12 mouse cellular contexts compared by ENCODE assay signal in the genomic region with DNA sequence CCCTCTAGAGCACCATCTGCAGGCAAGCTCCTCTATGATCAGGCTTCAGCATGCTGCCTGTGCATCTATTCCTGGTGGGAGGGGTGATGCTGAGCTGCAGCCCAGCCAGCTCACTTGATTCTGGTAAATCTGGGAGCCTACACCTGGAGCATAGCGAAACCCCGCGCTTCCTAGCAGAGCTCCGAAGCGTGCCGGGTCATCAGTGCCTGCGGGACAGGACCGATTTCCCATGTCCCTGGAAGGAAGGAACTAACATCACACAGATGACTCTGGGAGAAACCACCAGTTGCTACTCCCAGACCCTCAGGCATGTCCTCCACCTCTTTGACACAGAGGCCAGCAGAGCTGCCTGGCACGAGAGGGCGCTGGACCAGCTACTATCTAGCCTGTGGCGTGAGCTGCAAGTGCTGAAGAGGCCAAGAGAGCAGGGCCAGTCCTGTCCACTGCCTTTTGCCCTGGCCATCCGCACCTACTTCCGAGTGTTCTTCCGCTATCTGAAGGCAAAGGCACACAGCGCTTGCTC. TPM values are rescaled to one million over a fixed set of nuclear protein-coding genes. Genes with fewer than 3 reads are reported as not detected.
A peak's percentile ranks its signal among the peaks of the same experiment; 100 is the strongest.
DNase-seq lines count a peak whose midpoint lies in the region; TF ChIP-seq lines count a peak whose summit lies in the region.
"Not testable (repeated sequence)": the region's sequence is repeated elsewhere in the genome, so short reads cannot be mapped to it uniquely, and the experiment has no call there.
"Had no signal": no experiment of that assay in that cellular context is flagged by ENCODE, and none has a peak within 500 bp of the region (broad histone marks: within the 10 kb centered on the region; RNA-seq: fewer than 3 reads in every experiment).

TSS of gene Gm13271 (plus strand) at position 51 of the 523 bp plus-strand sequence.

- not testable (repeated sequence) for H3K4me2 ChIP-seq in CH12.LX (ENCODE audit: insufficient read depth, low read depth, poor library complexity, severe bottlenecking)

- not testable (repeated sequence) for H3K4me3 ChIP-seq in CH12.LX (replicated peaks in 1 of 3; ENCODE audit: low read depth in 2 of 3, low read length in 2 of 3, poor library complexity in 1 of 3); lung, adult 2 months (replicated peaks; ENCODE audit: extremely low read depth, low read depth, low read length)

- in situ Hi-C loops in CH12.LX (cut with MboI; ENCODE audit: low pct_ligation_motif_present, low pct_unique_long_range_greater_than_20kb, low sequenced_read_pairs) = not testable (repeated sequence)

- not testable (repeated sequence) for TF ChIP-seq POLR2A in CH12.LX (IDR thresholded peaks at IDR 0.05; ENCODE audit: low read depth, low read length); lung, adult 2 months (IDR thresholded peaks at IDR 0.05; ENCODE audit: borderline replicate concordance, extremely low read depth, low read depth, low read length)

- H3K79me2 ChIP-seq in CH12.LX (replicated peaks; ENCODE audit: control insufficient read depth, extremely low read depth, insufficient read depth, poor library complexity, severe bottlenecking) = not testable (repeated sequence)

- 75% methylated on average over 15 of the region's 15 CpGs for WGBS in lung, adult 2 months

- H3K36me3 ChIP-seq in CH12.LX (replicated peaks in 1 of 2; ENCODE audit: control insufficient read depth in 1 of 2, insufficient read depth in 1 of 2, low read length in 1 of 2) = not testable (repeated sequence)

- dilution Hi-C loops in CH12.LX (cut with MboI; ENCODE audit: extremely low pct_ligation_motif_present, extremely low pct_unique_long_range_greater_than_20kb, low sequenced_read_pairs) = not testable (repeated sequence)

- TF ChIP-seq RAD21 in CH12.LX (IDR thresholded peaks at IDR 0.05; ENCODE audit: low read depth, low read length) = not testable (repeated sequence)

- not testable (repeated sequence) for DNase-seq in CH12.LX (ENCODE audit: extremely low read depth)
- DNase-seq in cerebellum, adult 9-11 months = peak; percentile 92
- peak; percentile 53 for DNase-seq in gastrocnemius, postnatal 14 days
- peak; percentile 79 for DNase-seq in kidney, adult 11 months
- peak; percentile 78 to 81 for DNase-seq in layer of hippocampus, postnatal 10 days (ENCODE audit: low spot score in 2 of 2)
- DNase-seq in lung, adult 2 months = peak; percentile 66
- peak; percentile 36 for DNase-seq in right cerebral cortex, postnatal 14 days
- DNase-seq in thymus, postnatal 36 days = peak; percentile 73 to 81

- TF ChIP-seq CTCF in CH12.LX (conservative IDR thresholded peaks at IDR 0.05 in 1 of 2, IDR thresholded peaks at IDR 0.05 in 1 of 2; ENCODE audit: low read depth in 2 of 2, low read length in 2 of 2) = peak in 1 of 2 experiments; percentile 29; a peak in 2 of 4 replicates
- not testable (repeated sequence) for TF ChIP-seq CTCF in lung, adult 2 months (IDR thresholded peaks at IDR 0.05; ENCODE audit: insufficient read depth, low read length)

- intact Hi-C loops in gastrocnemius, postnatal 14 days (cut with DNase I; ENCODE audit: low total_unique reads) = not testable (repeated sequence)

- TF ChIP-seq EP300 in CH12.LX (IDR thresholded peaks at IDR 0.05; ENCODE audit: low read length) = not testable (repeated sequence)

- not testable (repeated sequence) for H3K4me1 ChIP-seq in CH12.LX (ENCODE audit: control insufficient read depth in 1 of 2, insufficient read depth in 2 of 2); lung, adult 2 months (ENCODE audit: control insufficient read depth, insufficient read depth, low read length)

- H3K9me3 ChIP-seq in CH12.LX (replicated peaks; ENCODE audit: low read length) = not testable (repeated sequence)

- not testable (repeated sequence) for H3K27ac ChIP-seq in CH12.LX (ENCODE audit: insufficient read depth, low read depth)

- H3K27me3 ChIP-seq in CH12.LX (replicated peaks) = peaks cover 17% of the 10 kb centered on the region

- not testable (repeated sequence) for H3K9ac ChIP-seq in CH12.LX (ENCODE audit: insufficient read depth, low read depth)

TF ChIP-seq in CH12.LX, 34 proteins besides CTCF, POLR2A, EP300 and RAD21:
- peak; percentile 6; the same call in 1 of the 2 replicates for TF ChIP-seq SMC3 (IDR thresholded peaks at IDR 0.05; ENCODE audit: low read depth, low read length)

RNA-seq across cellular contexts. Expression of gene Gm13271, which starts in this region (rescaled TPM):
- total RNA-seq in CH12.LX (2012; rRNA removed) = not detected in 2 replicates
- total RNA-seq in CH12.LX (2014; rRNA removed) = not detected in 2 replicates
- polyA plus RNA-seq in CH12.LX (2012; ENCODE audit: insufficient read length, low read depth) = not detected in 2 replicates
- total RNA-seq in gastrocnemius, postnatal 14 days (2021) = not detected
- not detected for total RNA-seq in layer of hippocampus, postnatal 10 days (2021)
- polyA plus RNA-seq in lung, adult 2 months (2012; rRNA removed) = not detected in 2 replicates
- polyA plus RNA-seq: inflammation-experienced regulatory T-cells, adult 6 months; liver, embryonic 12.5 days; midbrain, embryonic 15.5 days; Patski had no signal

Comparison
In these comparisons a context has a peak if more than half of its experiments do, and no peak if none do; other contexts are left out.
1. Peak in DNase-seq in gastrocnemius, postnatal 14 days; RNA of the gene not detected or under 1 TPM.
2. Peak in DNase-seq in layer of hippocampus, postnatal 10 days; RNA of the gene not detected or under 1 TPM.
3. Peak in DNase-seq in lung, adult 2 months; RNA of the gene not detected or under 1 TPM.